Mouse (Mus musculus): Measurements from ENCODE around the gene Adgrg3.

- TF ChIP-seq ETS1 (conservative IDR thresholded peaks at IDR 0.05; ENCODE audit: low read depth, low read length) (no peak), POLR2AphosphoS2 (IDR thresholded peaks at IDR 0.05; ENCODE audit: low read depth, low read length) (no peak), MXI1 (IDR thresholded peaks at IDR 0.05; ENCODE audit: low read depth, low read length) (no peak)
Measured at GRCm38 (mm10) chr8:95024387-95024786, 6.9 kb downstream of the Adgrg3 start.
